Mouse (Mus musculus): Measurements from ENCODE around the gene Lrpprc. TPM values are rescaled to one million over a fixed set of nuclear protein-coding genes. Genes with fewer than 3 reads are reported as not detected.

Lrpprc gene
- total RNA-seq, 2 experiments from 2014 or later, result 59.0 to 63.0 TPM

- TF ChIP-seq CTCF (IDR thresholded peaks at IDR 0.05), result no peak
- H3K27ac ChIP-seq, result no peak overlapping the region
- no peak for DNase-seq (ENCODE audit: extremely low spot score in 1 of 2, low spot score in 2 of 2)
- intact Hi-C loops (cut with DNase I), result no loop called here
- H3K4me3 ChIP-seq, result no peak overlapping the region
Measured at GRCm38 (mm10) chr17:84656653-84657421, 133.8 kb downstream of the Lrpprc start.

- intact Hi-C loops (cut with DNase I), result no loop called here
- H3K4me3 ChIP-seq, result no peak overlapping the region
- DNase-seq (ENCODE audit: extremely low spot score in 1 of 2, low spot score in 2 of 2), result no peak
- no peak for TF ChIP-seq CTCF (IDR thresholded peaks at IDR 0.05)
- no peak overlapping the region for H3K27ac ChIP-seq
Measured at GRCm38 (mm10) chr17:84656205-84656604, 134.4 kb downstream of the Lrpprc start.

Other genes with a start within 250 kb of the Lrpprc start
- 10 to 100 TPM; 19.4 to 23.5 TPM for gene Dync2li1, start 164.3 kb downstream of the Lrpprc start, total RNA-seq (2021)
- not detected for gene Abcg8, start 114.5 kb downstream of the Lrpprc start, total RNA-seq (2021)
- not detected for gene Abcg5, start 107.8 kb downstream of the Lrpprc start, total RNA-seq (2021)
- gene Ppm1b, start 166.0 kb upstream of the Lrpprc start, total RNA-seq (2021), result 100 to 1,000 TPM; 148 to 163 TPM
- gene Slc3a1, start 237.6 kb upstream of the Lrpprc start, total RNA-seq (2021), result under 1 TPM; 0.26 to 0.38 TPM